Mouse (Mus musculus) cerebellum, adult 2 months (tissue): ENCODE measurements around the gene Tmem108. TPM values are rescaled to one million over a fixed set of nuclear protein-coding genes. Genes with fewer than 3 reads are reported as not detected.

ENCODE experiments used
- DNase-seq, 2 experiments: peaks; one replicate each; pipeline ENCODE4 v3.0.0; 2021
- H3K27ac ChIP-seq: fragments of 200-500 bp; 2 replicates; pipeline ENCODE4 v1.5.1; 2012; ENCODE audit warnings: low read length, control low read depth, inconsistent platforms; ENCODE audit not compliant: insufficient read depth
- H3K27me3 ChIP-seq: fragments of 200-500 bp; 2 replicates; pipeline ENCODE4 v1.6.1; 2012; ENCODE audit warnings: inconsistent platforms, mild to moderate bottlenecking, low read length, moderate library complexity; ENCODE audit not compliant: control insufficient read depth, insufficient read depth
- H3K4me1 ChIP-seq: fragments of 200-500 bp; 2 replicates; pipeline ENCODE4 v1.6.1; 2011; ENCODE audit warnings: low read length; ENCODE audit not compliant: control insufficient read depth, insufficient read depth
- H3K4me3 ChIP-seq: fragments of 200-500 bp; replicated peaks from 2 replicates; pipeline ENCODE3; 2011; ENCODE audit warnings: mild to moderate bottlenecking, low read depth, low read length, control low read depth; ENCODE audit not compliant: insufficient read depth
- CTCF ChIP-seq: fragments of 200-500 bp; IDR thresholded peaks from 2 replicates; pipeline ENCODE4 v1.5.1; 2011; ENCODE audit warnings: low read depth, mild to moderate bottlenecking, control low read depth, low read length, moderate library complexity, borderline replicate concordance; ENCODE audit not compliant: insufficient read depth
- POLR2A ChIP-seq: fragments of 200-500 bp; IDR thresholded peaks from 2 replicates; pipeline ENCODE4 v1.6.1; 2011; ENCODE audit warnings: low read length, control low read depth, borderline replicate concordance; ENCODE audit not compliant: insufficient read depth
- WGBS: fragments of 180-500 bp; shearing (Covaris S2); methylation state at CpG from one replicate; pipeline ENCODE4 v1.1.7; 2018; 5-methylcytosine and 5-hydroxymethylcytosine counted together
- polyA plus RNA-seq: library from polyadenylated mRNA; depleted of rRNA; stranded (reverse); fragments of >200 nt; gene quantifications from 2 replicates; pipeline ENCODE4 v1.2.3, GENCODE M21; 2012

Gene Tmem108
- polyA plus RNA-seq, 1 experiment = 32.3 TPM

DNA sequence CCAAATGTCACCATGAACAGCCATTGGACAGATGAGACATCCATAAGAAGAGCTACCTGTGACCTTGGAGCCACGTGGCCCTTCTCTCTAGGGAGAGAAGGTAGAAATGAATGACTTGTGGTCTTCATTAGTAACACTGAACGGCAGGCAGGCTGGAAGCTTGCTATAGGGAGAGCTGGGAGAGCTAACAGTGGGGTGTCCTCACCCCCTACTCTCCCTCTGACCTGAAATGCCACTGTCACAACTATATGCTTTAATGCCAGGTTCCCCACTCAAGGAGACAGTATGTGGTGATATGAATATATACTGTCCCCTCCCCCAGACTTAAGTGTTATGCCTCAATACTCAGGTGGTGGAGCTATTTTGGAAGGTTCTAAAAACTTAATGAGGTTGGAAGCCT, 301.8 kb downstream of the Tmem108 start:
- H3K4me3 ChIP-seq = no peak overlapping the region
- DNase-seq = no peak
- no peaks in the 10 kb centered on the region for H3K27me3 ChIP-seq
- no peak for TF ChIP-seq CTCF
- no peak for TF ChIP-seq POLR2A
- no peaks in the 10 kb centered on the region for H3K4me1 ChIP-seq
- no peak overlapping the region for H3K27ac ChIP-seq
- 67% methylated on average over 2 of the region's 2 CpGs for WGBS

DNA sequence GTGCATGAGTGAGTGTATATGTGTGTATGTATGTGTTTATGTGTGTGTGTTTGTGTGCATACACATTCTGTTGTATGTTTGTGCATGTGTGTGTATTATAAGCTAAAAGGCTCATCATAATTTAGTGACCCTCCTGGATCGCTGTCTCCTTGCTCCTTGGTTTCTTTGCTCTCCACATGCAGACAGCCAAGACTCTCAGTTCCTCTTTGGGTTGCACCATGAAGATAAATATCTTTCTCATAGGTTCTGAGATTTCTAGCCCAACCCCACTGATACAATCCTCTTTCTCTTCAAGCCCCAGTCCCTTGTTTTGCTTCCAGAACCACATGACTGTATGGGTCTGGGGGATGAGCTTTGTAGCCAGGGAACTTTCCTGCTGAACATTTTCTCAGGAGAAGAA, 302.3 kb downstream of the Tmem108 start:
- WGBS = 100% methylated on average over 1 of the region's 1 CpGs
- Histone ChIP-seq H3K4me1 (no peaks in the 10 kb centered on the region), H3K4me3 (no peak overlapping the region), H3K27me3 (no peaks in the 10 kb centered on the region), H3K27ac (no peak overlapping the region)
- TF ChIP-seq POLR2A (no peak), CTCF (no peak)
- DNase-seq = no peak

DNA sequence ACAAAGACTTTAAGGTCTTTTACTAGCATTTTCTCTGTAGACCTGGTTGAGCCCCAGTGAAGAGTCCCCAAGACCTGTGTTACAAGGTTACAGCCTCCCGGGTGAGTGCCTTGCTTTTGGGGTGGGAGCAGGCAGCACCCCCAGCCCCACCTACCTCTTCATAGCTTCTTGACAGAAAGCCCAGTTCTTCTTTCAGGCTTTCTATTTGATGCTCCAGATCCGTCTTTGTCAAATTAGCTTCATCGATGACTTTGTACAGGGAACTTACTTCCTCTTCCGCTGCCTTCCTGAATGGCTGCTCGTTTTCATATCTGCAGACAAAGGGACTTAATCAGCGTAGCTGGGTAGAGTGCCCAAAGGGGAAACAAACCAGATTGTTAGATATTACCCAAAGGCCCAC, 312.0 kb downstream of the Tmem108 start:
- TF ChIP-seq CTCF (no peak), POLR2A (no peak)
- Histone ChIP-seq H3K4me3 (no peak overlapping the region), H3K27ac (no peak overlapping the region), H3K4me1 (no peaks in the 10 kb centered on the region), H3K27me3 (no peaks in the 10 kb centered on the region)
- 81% methylated on average over 6 of the region's 6 CpGs for WGBS
- no peak for DNase-seq

DNA sequence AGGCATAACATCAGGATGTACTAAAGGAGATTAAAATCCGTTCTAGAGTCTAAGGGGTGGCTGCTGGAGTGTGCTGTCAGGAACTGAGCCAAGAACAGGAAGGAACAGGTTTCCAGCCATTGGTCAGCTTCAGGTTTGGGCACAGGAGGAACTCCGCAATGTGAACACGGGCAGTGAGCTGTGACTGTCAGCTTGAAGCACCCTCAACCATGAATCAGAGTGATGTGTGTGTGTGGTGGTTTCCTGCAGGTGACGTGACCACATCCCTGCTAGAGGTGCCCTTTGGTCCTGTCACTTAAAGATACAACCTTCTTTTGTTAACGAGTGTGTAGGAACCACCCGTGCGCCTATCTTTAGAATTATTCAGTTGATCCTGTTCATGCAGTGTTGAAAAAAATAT, 312.5 kb downstream of the Tmem108 start:
- Histone ChIP-seq H3K27me3 (no peaks in the 10 kb centered on the region), H3K4me3 (no peak overlapping the region), H3K27ac (no peak overlapping the region), H3K4me1 (no peaks in the 10 kb centered on the region)
- WGBS = 59% methylated on average over 7 of the region's 7 CpGs
- TF ChIP-seq POLR2A (no peak), CTCF (no peak)
- DNase-seq = no peak

DNA sequence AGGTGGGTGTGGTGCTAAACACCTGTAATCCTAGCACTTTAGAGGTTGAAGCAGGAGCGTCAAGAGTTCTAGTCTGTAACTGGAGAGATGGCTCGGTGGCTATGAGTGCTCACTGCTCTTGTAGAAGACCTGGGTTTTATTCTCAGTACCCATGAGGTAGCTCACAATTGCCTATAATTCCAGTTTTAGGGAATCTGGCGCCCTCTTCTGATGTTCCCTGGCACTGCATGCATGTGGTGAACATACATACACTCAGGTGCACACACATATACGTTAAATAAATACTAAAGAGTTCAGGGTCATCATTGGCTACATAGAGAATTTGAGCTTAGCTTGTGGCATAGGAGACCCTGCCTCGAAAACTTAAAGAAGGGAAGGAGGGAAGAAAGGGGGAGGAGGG, 317.0 kb downstream of the Tmem108 start:
- WGBS = 88% methylated on average over 5 of the region's 5 CpGs
- no peak for DNase-seq
- Histone ChIP-seq H3K27me3 (peaks cover 2% of the 10 kb centered on the region; the same call in 1 of the 2 replicates), H3K4me1 (no peaks in the 10 kb centered on the region), H3K27ac (no peak overlapping the region), H3K4me3 (no peak overlapping the region)
- no peak for TF ChIP-seq POLR2A
- no peak for TF ChIP-seq CTCF

DNA sequence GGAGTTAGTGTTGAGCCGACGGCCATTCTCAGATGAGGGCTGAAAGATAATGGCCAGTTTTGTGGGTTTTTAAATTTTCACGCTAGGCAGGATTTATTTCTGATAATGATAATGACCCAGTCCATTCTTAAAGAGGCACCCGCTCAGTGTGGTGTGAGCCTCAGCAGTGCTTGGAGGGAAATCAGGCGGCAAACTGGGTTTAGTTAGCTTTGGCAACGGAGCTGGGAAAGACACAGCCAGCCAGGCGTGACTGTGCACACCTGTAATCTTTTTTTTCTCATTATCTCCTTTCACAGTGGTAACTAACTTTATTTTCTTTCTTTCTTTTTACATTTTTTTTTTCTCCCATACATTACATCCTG, 317.8 kb downstream of the Tmem108 start:
- WGBS = 43% methylated on average over 7 of the region's 7 CpGs
- no peak overlapping the region for H3K4me3 ChIP-seq
- no peak for TF ChIP-seq POLR2A
- TF ChIP-seq CTCF = no peak
- no peak overlapping the region for H3K27ac ChIP-seq
- H3K27me3 ChIP-seq = peaks cover 2% of the 10 kb centered on the region; the same call in 1 of the 2 replicates
- H3K4me1 ChIP-seq = no peaks in the 10 kb centered on the region
- no peak for DNase-seq

DNA sequence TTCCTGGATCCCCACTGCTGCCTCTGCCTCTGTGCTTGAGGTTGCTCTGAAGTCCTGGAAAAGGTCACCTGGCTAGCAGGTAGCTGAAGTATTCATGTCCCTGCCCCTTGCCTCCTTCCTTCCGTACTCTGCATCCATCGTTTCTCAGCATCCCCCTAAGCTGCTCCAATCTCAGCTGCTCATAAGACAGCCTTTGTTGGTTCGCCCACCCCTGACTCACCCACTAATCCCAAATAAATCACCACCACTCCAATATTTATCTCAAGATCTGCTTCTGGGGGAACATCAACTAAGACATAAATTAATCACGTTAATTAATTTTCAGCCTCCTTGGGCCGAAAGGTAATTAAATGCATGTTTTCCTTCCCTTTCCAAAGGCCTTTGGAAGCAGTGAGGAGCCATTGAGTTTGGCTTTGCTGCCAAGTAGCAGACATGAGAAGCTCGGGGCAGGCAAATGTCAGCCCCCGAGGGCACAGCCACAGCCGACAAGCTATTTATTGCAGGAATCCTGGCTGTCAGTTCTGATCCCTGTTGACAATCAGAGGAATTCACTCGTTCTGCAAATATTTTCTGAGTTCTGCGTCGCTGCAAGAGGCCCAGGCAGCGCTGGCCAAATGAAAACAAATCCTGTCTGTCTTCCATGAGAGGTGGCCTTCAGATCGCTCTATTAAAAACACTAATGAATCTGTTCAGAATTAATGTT, 318.4 kb downstream of the Tmem108 start:
- WGBS = 29% methylated on average over 13 of the region's 13 CpGs
- no peak overlapping the region for H3K27ac ChIP-seq
- TF ChIP-seq CTCF (no peak), POLR2A (no peak)

DNA sequence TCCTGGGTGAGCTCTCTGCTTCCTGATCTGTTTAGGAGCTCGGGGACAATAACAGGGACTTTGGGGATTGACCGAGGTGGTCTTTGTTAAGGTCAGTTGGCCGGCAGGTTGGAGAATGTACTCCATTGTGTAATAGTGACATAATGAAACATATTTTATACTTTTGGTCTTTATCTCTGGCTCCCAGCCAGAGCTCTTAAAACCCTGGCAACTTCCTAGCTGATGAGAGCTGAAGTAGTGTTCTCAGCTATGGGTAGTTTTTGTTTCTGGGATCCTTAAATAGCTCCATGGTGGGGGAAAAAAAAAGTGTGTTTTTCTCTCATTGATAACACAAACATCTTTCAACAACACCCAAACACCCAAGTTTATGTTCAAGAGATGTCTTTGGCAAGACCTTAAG, 321.0 kb downstream of the Tmem108 start:
- Histone ChIP-seq H3K4me3 (no peak overlapping the region), H3K27ac (no peak overlapping the region), H3K4me1 (no peaks in the 10 kb centered on the region), H3K27me3 (peaks cover 2% of the 10 kb centered on the region; the same call in 1 of the 2 replicates)
- no peak for DNase-seq
- TF ChIP-seq CTCF = no peak
- TF ChIP-seq POLR2A = no peak
- 77% methylated on average over 3 of the region's 3 CpGs for WGBS

More for the DNA sequence above, 318.4 kb downstream of the Tmem108 start:
- H3K4me3 ChIP-seq = no peak overlapping the region
- H3K4me1 ChIP-seq = no peaks in the 10 kb centered on the region
- peaks cover 2% of the 10 kb centered on the region; the same call in 1 of the 2 replicates for H3K27me3 ChIP-seq
- DNase-seq = peak in 1 of 2 experiments; percentile 14

DNA sequence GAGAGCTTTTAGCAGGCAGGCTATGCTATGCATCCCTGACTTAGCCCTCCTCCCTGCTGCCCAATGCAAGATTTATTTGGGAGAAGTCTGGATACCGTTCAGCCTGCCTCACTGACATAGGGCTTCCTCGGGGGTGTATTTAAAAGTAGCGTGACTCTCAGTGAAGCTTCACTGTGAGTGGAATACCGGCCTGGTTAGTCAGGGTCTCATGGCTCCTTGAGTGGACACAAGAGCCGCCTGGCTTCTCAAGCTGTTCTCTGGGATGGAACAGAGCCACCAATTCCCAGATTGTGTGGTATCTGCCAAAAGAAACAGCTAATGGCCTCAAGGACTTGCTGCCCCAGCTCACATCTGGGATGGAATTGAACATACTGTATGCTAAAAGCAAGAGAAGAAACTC, 324.5 kb downstream of the Tmem108 start:
- Histone ChIP-seq H3K27ac (no peak overlapping the region), H3K4me1 (no peaks in the 10 kb centered on the region), H3K4me3 (no peak overlapping the region), H3K27me3 (peaks cover 2% of the 10 kb centered on the region; the same call in 1 of the 2 replicates)
- TF ChIP-seq POLR2A = no peak
- no peak for TF ChIP-seq CTCF
- no peak for DNase-seq
- 28% methylated on average over 5 of the region's 5 CpGs for WGBS
